Mouse (Mus musculus) retina, postnatal 1 day (tissue): ENCODE measurements at regions not wholly inside any gene's neighbourhood (a gene's known extent, or its start where the extent isn't known, plus 50 kb on each side); places are given as distances from the start of the nearest gene placed in this dataset.

Experiments
- DNase-seq: peaks from one replicate; pipeline ENCODE4 v3.0.0-alpha.2; 2012

GRCm38 (mm10) chr9:103813791-103814190 is 52.2 kb upstream of the Tmem108 start:
- no peak for DNase-seq

GRCm38 (mm10) chr9:103818998-103819397 is 57.4 kb upstream of the Tmem108 start:
- DNase-seq = no peak

DNA sequence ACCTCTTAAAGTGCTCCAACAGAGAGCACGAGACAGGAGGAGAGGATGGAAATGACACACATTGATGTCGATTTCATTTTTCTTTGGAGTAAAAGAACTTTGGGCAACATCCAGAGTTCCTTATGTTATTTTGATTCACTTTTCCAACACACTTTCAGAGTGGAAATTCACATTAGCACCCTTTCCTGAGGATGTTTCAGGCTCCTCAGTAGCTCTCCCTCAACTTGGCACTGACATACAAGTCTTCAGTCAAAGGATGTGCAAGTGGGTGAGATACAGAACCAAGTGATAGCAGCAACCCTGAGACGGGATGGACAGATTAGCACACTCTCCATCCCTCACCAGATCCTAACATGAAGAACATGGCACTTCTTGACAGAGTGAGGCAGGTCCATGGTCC is 60.0 kb upstream of the Tmem108 start:
- no peak for DNase-seq

DNA sequence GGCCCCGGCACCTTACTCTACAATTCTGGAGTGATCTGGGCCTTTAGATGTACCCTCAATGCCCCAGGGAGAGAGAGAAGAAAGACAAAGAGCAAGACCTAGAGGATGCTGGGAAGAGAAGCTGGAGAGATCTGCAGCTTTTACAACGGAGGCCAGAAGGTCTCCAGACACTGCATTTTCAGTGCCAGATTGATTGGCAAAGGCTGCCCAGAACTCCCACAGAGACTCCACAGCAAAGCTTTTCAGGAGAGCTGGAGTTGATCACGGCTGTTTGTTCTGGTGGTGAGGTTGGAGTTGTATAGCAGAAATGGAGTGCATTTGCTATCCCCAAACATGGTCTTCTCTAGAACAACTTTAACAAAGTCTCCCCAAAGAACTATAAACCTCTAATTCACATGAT is 61.9 kb upstream of the Tmem108 start:
- no peak for DNase-seq

DNA sequence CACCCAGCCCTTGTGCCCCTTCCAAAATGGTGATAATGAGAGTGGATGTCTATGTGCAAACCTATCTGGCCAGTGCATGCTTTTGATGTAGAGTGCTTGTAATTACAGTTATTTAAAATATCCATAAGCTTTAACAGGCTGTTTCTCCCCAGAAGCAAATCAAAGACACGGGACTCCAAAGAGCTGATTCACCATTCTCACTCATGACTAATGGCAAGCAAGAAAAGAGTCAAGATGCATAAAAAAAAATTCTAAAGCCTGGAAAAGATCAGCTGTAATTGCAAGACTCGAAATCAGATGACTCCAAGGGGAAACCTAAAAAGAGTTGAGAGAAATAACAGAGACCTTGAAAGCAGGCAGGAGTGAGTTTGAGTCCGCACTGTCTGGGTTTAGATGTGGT is 79.6 kb upstream of the Tmem108 start:
- no peak for DNase-seq

- no peak for DNase-seq
These were observed 82.2 kb upstream of the Tmem108 start for GRCm38 (mm10) chr9:103843836-103844235.

DNA sequence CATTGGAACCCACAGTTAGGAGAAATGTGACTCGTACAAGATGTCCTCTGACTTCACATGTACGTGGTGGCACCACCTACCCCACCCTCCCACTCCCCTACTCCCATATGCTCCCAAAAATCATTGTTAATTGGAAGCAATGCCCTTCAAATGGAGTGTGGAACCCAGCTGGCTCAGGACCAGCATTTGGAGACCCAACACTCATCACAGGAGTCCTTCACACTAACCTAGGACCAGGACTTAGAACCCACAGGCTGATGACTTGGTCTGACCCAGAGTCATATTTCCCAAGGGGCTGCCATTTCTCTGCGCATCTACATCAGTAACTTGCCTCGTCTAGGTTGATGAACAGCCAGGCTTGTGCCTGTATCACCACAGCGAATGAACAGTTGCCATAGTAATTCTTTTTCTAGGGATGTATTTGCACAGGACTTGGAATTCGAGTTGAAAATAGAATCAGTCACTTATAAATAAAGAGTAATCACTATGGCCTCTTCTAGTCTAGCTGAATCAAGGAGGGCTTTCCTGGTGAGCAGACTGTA is 84.3 kb upstream of the Tmem108 start:
- DNase-seq = no peak

- DNase-seq = no peak
These were observed 86.3 kb upstream of the Tmem108 start for GRCm38 (mm10) chr9:103847931-103848330.

DNA sequence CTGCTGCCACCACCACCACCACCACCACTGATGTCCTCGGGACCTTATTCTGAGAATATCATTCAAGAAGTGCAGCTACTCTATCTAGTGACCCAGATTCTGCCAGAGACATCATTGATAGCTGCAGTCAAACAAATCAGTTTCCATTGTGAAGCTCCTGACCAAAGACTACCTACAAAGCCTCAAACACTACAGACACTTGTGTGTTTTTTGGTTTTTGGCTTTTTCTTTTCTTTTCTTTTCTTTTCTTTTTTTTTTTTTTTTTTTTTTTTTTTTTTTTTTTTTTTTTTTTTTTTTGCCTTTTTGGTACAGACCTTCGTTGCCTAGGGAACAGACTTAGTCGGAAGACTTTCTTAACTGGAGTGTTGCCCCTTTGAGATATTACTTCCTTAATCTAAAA is 87.4 kb upstream of the Tmem108 start:
- DNase-seq = no peak

- no peak for DNase-seq
These were observed 91.1 kb upstream of the Tmem108 start for GRCm38 (mm10) chr9:103852691-103853090.

GRCm38 (mm10) chr9:103860658-103861377 is 99.2 kb upstream of the Tmem108 start:
- no peak for DNase-seq

GRCm38 (mm10) chr9:103862493-103862892 is 100.9 kb upstream of the Tmem108 start:
- DNase-seq = no peak

- no peak for DNase-seq
These were observed 106.0 kb upstream of the Tmem108 start for GRCm38 (mm10) chr9:103867433-103868209.

DNA sequence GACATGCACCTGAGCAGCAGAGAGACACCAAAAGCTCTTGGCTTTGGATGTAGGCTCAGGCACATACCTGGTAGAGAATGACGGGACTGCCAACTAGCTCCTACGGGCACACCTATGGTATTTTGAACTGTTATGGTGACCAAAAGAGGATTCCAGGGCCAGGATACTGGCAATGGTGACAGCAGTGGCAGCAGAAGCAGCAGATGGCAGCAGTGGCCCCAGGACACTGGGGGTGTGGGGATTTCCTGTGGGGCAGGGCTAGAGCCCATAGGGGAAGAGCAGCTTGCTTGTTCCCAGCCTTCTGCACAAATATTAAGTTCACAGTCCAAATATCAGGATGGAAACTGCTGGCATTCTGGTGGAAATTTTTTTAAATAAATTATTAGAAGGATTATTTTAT is 107.6 kb upstream of the Tmem108 start:
- no peak for DNase-seq

GRCm38 (mm10) chr9:103872119-103872518 is 110.5 kb upstream of the Tmem108 start:
- no peak for DNase-seq

DNA sequence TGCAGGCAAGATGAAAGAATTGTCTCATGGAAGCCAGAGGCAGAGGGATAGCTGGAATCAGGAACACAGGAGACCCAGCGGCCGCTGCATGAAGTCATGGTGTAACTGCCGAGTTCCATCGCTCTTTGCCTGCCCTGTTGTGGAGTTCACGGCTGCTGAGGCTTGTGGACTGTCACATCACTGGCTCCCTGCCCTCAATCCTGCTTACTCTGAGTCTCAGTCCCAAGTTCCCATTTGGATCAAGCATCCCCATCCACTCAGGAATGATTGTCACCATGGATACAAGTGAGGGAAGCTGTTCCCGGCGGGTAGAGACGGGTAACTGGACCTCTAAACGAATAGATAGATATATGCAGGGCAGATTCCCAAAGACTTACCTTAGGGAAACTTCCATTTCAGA is 112.2 kb upstream of the Tmem108 start:
- no peak for DNase-seq

- no peak for DNase-seq
These were observed 116.2 kb upstream of the Tmem108 start for GRCm38 (mm10) chr9:103877851-103878250.

- no peak for DNase-seq
These were observed 109.5 kb upstream of the Nphp3 start for GRCm38 (mm10) chr9:103892827-103893226.

DNA sequence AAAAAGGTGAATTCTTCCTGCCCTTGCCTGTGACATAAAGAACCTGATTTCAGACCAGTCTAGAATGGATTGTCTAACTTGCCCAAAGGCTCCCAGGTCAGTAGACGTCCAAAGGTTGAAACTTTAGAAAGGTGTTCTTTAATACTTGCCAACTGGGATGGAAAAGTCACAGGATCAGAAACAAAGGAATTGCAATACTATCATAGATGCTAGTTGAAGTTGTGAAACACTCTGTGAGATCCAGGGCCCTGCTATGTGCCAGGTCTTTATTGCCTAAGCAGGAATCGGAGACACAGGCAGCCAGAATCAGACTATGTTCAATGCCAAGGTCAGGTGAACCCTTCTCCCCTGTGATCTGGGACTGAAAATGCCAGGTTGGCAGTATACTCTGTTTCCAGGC is 108.0 kb upstream of the Nphp3 start:
- no peak for DNase-seq

- peak; percentile 6 for DNase-seq
These were observed 103.0 kb upstream of the Nphp3 start for GRCm38 (mm10) chr9:103899311-103899710.

DNA sequence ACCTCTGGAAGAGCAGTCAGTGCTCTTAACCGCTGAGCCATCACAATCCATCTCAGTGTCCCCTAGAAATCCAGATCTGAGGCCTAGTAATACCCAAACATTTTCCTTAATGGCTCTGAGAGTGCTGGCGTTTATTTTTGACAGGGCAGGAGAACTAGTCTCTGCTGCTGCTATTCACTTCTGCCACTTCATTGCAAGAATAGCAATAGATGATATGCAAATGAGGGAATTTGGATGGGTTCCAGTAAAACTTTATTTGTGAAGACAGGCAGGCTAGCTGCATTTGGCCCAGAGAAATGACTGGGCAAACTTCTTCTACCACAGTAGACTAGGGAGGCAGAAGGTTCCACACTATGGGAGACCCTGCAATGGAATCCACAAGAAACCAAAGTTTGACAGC is 91.0 kb upstream of the Nphp3 start:
- no peak for DNase-seq

DNA sequence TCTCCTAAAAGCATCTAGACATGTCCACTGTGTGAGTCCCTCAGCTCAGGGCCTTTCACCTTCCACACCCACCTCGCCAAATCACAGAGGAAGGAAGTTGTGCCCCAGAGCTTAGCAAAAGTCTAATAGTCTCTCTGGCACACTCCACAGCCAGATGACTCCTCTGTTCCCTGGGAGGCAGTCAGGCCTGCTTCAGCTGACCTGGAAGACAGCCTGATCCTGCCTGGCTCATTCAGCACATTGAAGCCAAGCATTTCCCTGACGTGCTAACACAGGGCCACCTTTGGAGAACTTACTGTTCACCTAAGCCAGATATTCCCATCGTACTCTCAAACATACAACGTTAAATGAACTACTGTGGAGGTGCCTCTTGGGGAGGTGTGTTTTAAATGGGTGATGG is 87.2 kb upstream of the Nphp3 start:
- no peak for DNase-seq

- no peak for DNase-seq
These were observed 84.6 kb upstream of the Nphp3 start for GRCm38 (mm10) chr9:103917771-103918170.

GRCm38 (mm10) chr9:103922356-103922755 is 80.0 kb upstream of the Nphp3 start:
- DNase-seq = no peak
